Mouse (Mus musculus) forebrain, embryonic 10.5 days (tissue): ENCODE measurements around the gene Oard1. TPM values are rescaled to one million over a fixed set of nuclear protein-coding genes. Genes with fewer than 3 reads are reported as not detected.

ENCODE experiments used
- DNase-seq: peaks from one replicate; pipeline ENCODE4 v3.0.0-alpha.2; 2017; ENCODE audit warnings: low spot score; ENCODE audit errors: extremely low spot score
- H3K27ac ChIP-seq: fragments of 300-500 bp; sonication (generic); 2 replicates; pipeline ENCODE4 v1.5.1; 2016; ENCODE audit warnings: mild to moderate bottlenecking
- H3K27me3 ChIP-seq: fragments of 300-500 bp; sonication (generic); 2 replicates; pipeline ENCODE4 v1.6.1; 2016; ENCODE audit warnings: mild to moderate bottlenecking; ENCODE audit not compliant: poor library complexity, severe bottlenecking
- H3K36me3 ChIP-seq: fragments of 300-500 bp; sonication (generic); replicated peaks from 2 replicates; pipeline ENCODE4 v1.6.1; 2016; ENCODE audit warnings: mild to moderate bottlenecking, moderate library complexity
- H3K4me1 ChIP-seq: fragments of 300-500 bp; sonication (generic); 2 replicates; pipeline ENCODE4 v1.6.1; 2016
- H3K4me3 ChIP-seq: fragments of 300-500 bp; sonication (generic); 2 replicates; pipeline ENCODE4 v1.5.1; 2016; ENCODE audit warnings: mild to moderate bottlenecking, moderate library complexity
- H3K9me3 ChIP-seq: fragments of 300-500 bp; sonication (generic); 2 replicates; pipeline ENCODE4 v1.6.1; 2016; ENCODE audit warnings: mild to moderate bottlenecking, moderate library complexity
- WGBS: fragments of 180-500 bp; shearing (Covaris S2); methylation state at CpG from one replicate; pipeline ENCODE4 v1.1.7; 2016; 5-methylcytosine and 5-hydroxymethylcytosine counted together
- polyA plus RNA-seq: library from polyadenylated mRNA; unstranded; fragments of >200 nt; fragmentation: Nextera tagmentation; extraction: Ambion mirVana; gene quantifications from 2 replicates; pipeline ENCODE4 v1.2.1, GENCODE M21; 2016

Gene Oard1
- polyA plus RNA-seq, 1 experiment from 2014 or later: 107 TPM

DNA sequence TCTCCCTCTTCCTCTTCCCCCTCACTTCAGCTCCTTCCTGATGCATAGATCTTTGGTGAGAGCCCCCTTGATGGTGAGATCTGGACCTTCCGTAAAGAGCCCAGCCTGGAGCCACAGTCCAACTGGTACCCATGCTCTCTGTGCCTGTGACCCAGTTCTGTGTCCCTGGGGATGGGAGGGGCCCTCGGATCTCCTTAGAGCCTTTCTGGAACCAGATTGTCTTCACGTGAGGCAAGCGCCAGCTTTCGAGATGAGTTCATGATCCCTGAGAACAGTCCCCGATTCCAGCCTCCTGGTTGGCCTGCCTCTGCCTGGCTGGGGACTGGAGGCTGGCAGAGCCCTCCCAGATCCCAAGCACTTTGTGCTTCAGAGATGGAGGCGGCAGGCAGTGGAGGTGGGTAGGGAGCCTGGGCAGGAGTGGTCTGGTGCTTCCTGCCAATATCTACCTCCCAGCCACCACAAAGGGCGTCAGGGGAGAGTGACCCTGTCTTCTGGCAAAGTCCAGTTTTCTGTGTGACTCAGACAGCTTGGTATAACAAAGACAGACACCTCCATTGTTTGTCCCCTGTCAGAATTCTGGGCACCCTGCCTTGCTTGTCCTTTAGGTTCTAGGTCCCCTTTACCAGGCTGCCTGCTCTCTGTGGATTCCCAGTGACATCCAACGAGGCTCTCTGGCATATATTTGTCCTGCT is 42.1 kb downstream of the Oard1 start:
- no peaks in the 10 kb centered on the region for H3K36me3 ChIP-seq
- H3K4me1 ChIP-seq: peaks cover 16% of the 10 kb centered on the region
- H3K9me3 ChIP-seq: no peaks in the 10 kb centered on the region
- 0 out of 2 replicates have a peak overlapping the region, but pooled peaks have one; percentile 48 for H3K27ac ChIP-seq
- DNase-seq: no peak
- H3K4me3 ChIP-seq: no peak overlapping the region
- WGBS: 76% methylated on average over 9 of the region's 9 CpGs
- H3K27me3 ChIP-seq: no peaks in the 10 kb centered on the region

GRCm38 (mm10) chr17:48453489-48453888 is 43.7 kb downstream of the Oard1 start:
- H3K4me3 ChIP-seq: no peak overlapping the region
- no peak for DNase-seq
- no peaks in the 10 kb centered on the region for H3K36me3 ChIP-seq
- H3K9me3 ChIP-seq: no peaks in the 10 kb centered on the region
- H3K27me3 ChIP-seq: no peaks in the 10 kb centered on the region
- 78% methylated on average over 7 of the region's 7 CpGs for WGBS
- no peak overlapping the region for H3K27ac ChIP-seq
- H3K4me1 ChIP-seq: peaks cover 16% of the 10 kb centered on the region

- Histone ChIP-seq H3K4me1 (peaks cover 16% of the 10 kb centered on the region), H3K9me3 (no peaks in the 10 kb centered on the region), H3K4me3 (no peak overlapping the region), H3K36me3 (no peaks in the 10 kb centered on the region), H3K27ac (no peak overlapping the region), H3K27me3 (no peaks in the 10 kb centered on the region)
- DNase-seq: no peak
- 60% methylated on average over 7 of the region's 7 CpGs for WGBS
These were observed 44.4 kb downstream of the Oard1 start for GRCm38 (mm10) chr17:48454190-48454589.

GRCm38 (mm10) chr17:48454688-48455087 is 44.9 kb downstream of the Oard1 start, which contains the start of gene Unc5cl:
TSS of gene Unc5cl (plus strand) at chr17:48454901.
- H3K9me3 ChIP-seq: no peaks in the 10 kb centered on the region
- H3K27me3 ChIP-seq: no peaks in the 10 kb centered on the region
- no peaks in the 10 kb centered on the region for H3K36me3 ChIP-seq
- H3K27ac ChIP-seq: no peak within 1 kb of the TSS
- DNase-seq: no peak
- WGBS: 60% methylated on average over 11 of the region's 11 CpGs
- H3K4me1 ChIP-seq: peaks cover 16% of the 10 kb centered on the region
- no peak within 1 kb of the TSS for H3K4me3 ChIP-seq

- Histone ChIP-seq H3K4me1 (peaks cover 16% of the 10 kb centered on the region), H3K27me3 (no peaks in the 10 kb centered on the region), H3K9me3 (no peaks in the 10 kb centered on the region), H3K4me3 (no peak overlapping the region), H3K27ac (no peak overlapping the region), H3K36me3 (no peaks in the 10 kb centered on the region)
- WGBS: 75% methylated on average over 2 of the region's 2 CpGs
- no peak for DNase-seq
These were observed 46.1 kb downstream of the Oard1 start for GRCm38 (mm10) chr17:48455955-48456354.

DNA sequence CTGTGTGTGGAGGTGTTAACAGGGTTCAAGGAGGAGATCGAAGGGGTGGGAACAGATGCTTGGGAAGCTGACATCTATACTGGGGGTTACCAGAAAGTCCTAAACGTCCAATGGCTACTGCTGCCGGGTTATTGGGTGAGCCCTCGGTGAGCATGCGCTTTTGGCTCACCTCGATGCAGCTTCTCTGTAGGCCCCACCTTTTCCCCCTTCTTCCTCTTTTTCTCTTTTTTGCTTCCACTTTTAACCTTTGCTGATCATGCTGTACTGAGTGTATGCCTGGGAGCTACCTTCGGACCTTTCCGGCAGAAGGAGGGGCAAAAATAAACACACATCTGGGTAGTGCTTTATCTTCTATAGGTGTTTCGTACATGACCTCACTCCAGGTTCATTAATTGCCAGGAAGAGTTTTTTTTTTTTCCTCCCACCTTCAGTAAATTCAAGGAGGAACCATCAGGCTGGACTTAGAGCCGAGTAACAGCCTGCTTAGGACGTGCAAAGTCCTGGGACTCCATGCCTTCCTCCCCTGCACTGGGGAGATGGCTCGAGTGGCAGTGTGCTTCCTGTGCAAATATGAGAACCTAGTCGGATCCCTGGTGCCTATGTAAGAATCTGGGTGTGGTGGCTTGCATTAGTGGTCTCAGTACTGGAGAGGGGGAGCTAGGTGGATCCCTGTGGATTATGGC is 48.3 kb downstream of the Oard1 start:
- H3K9me3 ChIP-seq: no peaks in the 10 kb centered on the region
- no peak for DNase-seq
- H3K36me3 ChIP-seq: no peaks in the 10 kb centered on the region
- WGBS: 88% methylated on average over 13 of the region's 13 CpGs
- no peak overlapping the region for H3K4me3 ChIP-seq
- peaks cover 9% of the 10 kb centered on the region; the same call in 1 of the 2 replicates for H3K4me1 ChIP-seq
- no peaks in the 10 kb centered on the region for H3K27me3 ChIP-seq
- no peak overlapping the region for H3K27ac ChIP-seq

GRCm38 (mm10) chr17:48462096-48462495 is 52.3 kb downstream of the Oard1 start:
- peaks cover 4% of the 10 kb centered on the region for H3K4me1 ChIP-seq
- H3K36me3 ChIP-seq: no peaks in the 10 kb centered on the region
- H3K27ac ChIP-seq: no peak overlapping the region
- 95% methylated on average over 13 of the region's 13 CpGs for WGBS
- H3K4me3 ChIP-seq: no peak overlapping the region
- peaks cover 15% of the 10 kb centered on the region for H3K27me3 ChIP-seq
- no peak for DNase-seq
- no peaks in the 10 kb centered on the region; the same call in 1 of the 2 replicates for H3K9me3 ChIP-seq

- peaks cover 19% of the 10 kb centered on the region for H3K27me3 ChIP-seq
- H3K36me3 ChIP-seq: no peaks in the 10 kb centered on the region
- DNase-seq: no peak
- no peak overlapping the region for H3K4me3 ChIP-seq
- H3K27ac ChIP-seq: no peak overlapping the region
- 94% methylated on average over 4 of the region's 4 CpGs for WGBS
- no peaks in the 10 kb centered on the region; the same call in 1 of the 2 replicates for H3K9me3 ChIP-seq
- peaks cover 16% of the 10 kb centered on the region for H3K4me1 ChIP-seq
These were observed 53.6 kb downstream of the Oard1 start for GRCm38 (mm10) chr17:48463391-48463790.

Other genes with a start within 250 kb of the Oard1 start
- not detected in 2 replicates for gene A530064D06Rik, start 242.7 kb upstream of the Oard1 start, polyA plus RNA-seq
- not detected in 2 replicates for gene Trem1, start 177.2 kb upstream of the Oard1 start, polyA plus RNA-seq
- gene Trem3, start 162.2 kb upstream of the Oard1 start, polyA plus RNA-seq: not detected in 2 replicates
- 0.11 TPM in 1 of 2 replicates, not detected in the other for gene Treml4, start 145.7 kb upstream of the Oard1 start, polyA plus RNA-seq
- 0.42 and 0.57 TPM in 2 replicates for gene Treml2, start 110.5 kb upstream of the Oard1 start, polyA plus RNA-seq
- 0.06 TPM in 1 of 2 replicates, not detected in the other for gene B430306N03Rik, start 93.9 kb upstream of the Oard1 start, polyA plus RNA-seq
- 0.87 and 1.2 TPM in 2 replicates for gene Trem2, start 63.6 kb upstream of the Oard1 start, polyA plus RNA-seq
- gene Treml1, start 50.1 kb upstream of the Oard1 start, polyA plus RNA-seq: 1.5 and 2.6 TPM in 2 replicates
- gene Nfya, start 108 bp upstream of the Oard1 start, polyA plus RNA-seq: 18.7 and 19.0 TPM in 2 replicates
- gene Apobec2, start 22.9 kb downstream of the Oard1 start, polyA plus RNA-seq: 0.64 and 0.78 TPM in 2 replicates
- not detected in 2 replicates for gene Tspo2, start 41.5 kb downstream of the Oard1 start, polyA plus RNA-seq
- 0.07 and 0.27 TPM in 2 replicates for gene Unc5cl, start 44.9 kb downstream of the Oard1 start, polyA plus RNA-seq